Mouse (Mus musculus) stomach, postnatal 0 days (tissue): Measurements from ENCODE around the gene Hdac5.

ENCODE experiments used
- CTCF ChIP-seq: IDR thresholded peaks from 2 replicates; pipeline ENCODE4 v1.5.1; 2016; ENCODE audit warnings: antibody characterized with exemption, low read depth, mild to moderate bottlenecking, moderate library complexity
- EP300 ChIP-seq: optimal IDR thresholded peaks from 2 replicates; pipeline ENCODE3; 2016; ENCODE audit warnings: antibody characterized with exemption

- TF ChIP-seq EP300 (no peak), CTCF (no peak)
Measured at GRCm38 (mm10) chr11:102156786-102157089, 73.2 kb downstream of the Hdac5 start.
